Mouse (Mus musculus) central nervous system, embryonic 11.5 days (tissue): Measurements from ENCODE around the gene Cmc1. TPM values are rescaled to one million over a fixed set of nuclear protein-coding genes. Genes with fewer than 3 reads are reported as not detected.

ENCODE experiments used
- polyA plus RNA-seq: library from polyadenylated mRNA; depleted of rRNA; stranded (reverse); fragments of >200 nt; gene quantifications from 2 replicates; pipeline ENCODE4 v1.2.3, GENCODE M21; 2012; rRNA removed

Gene Cmc1
- polyA plus RNA-seq, result 13.0 and 16.9 TPM in 2 replicates

DNA sequence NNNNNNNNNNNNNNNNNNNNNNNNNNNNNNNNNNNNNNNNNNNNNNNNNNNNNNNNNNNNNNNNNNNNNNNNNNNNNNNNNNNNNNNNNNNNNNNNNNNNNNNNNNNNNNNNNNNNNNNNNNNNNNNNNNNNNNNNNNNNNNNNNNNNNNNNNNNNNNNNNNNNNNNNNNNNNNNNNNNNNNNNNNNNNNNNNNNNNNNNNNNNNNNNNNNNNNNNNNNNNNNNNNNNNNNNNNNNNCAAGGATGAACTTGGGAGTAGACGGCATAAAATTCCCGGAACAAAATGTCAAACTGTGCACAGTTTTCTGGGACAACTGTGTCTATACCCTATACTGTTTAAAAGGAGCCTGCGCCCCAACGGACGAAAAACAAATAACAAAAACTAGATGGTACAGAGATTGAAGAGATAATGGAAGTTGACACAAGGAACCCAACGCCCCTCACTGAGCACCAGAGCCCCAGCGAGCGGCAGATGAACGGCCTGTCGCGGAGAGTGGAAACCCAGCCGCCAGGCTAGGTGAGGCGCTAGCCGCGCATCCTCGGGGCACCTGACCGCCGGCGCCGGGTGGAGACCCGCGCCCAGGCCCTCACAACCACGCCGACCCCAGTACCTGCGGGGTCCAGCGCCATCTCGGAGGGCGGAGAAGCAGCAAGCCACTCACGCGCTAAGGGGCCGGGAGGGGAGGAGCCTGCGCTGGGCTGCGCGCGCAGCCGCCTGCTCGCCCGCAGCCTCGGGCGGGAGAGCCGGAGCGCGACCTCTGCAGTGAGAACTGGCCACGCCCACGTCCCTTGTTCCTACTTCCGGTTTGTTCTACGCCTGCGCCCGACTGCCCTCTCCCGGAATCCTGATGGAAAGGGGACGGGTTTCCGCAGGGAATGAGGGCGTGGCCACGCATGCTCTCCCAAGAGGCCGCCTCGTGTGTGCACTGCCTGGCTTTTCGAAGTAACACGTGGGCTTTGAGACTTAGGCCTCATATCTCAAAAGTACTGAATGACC is at the start of gene Cmc1:
Gene Cmc1 (minus strand): TSS at position 771 of the 996 bp plus-strand sequence.

DNA sequence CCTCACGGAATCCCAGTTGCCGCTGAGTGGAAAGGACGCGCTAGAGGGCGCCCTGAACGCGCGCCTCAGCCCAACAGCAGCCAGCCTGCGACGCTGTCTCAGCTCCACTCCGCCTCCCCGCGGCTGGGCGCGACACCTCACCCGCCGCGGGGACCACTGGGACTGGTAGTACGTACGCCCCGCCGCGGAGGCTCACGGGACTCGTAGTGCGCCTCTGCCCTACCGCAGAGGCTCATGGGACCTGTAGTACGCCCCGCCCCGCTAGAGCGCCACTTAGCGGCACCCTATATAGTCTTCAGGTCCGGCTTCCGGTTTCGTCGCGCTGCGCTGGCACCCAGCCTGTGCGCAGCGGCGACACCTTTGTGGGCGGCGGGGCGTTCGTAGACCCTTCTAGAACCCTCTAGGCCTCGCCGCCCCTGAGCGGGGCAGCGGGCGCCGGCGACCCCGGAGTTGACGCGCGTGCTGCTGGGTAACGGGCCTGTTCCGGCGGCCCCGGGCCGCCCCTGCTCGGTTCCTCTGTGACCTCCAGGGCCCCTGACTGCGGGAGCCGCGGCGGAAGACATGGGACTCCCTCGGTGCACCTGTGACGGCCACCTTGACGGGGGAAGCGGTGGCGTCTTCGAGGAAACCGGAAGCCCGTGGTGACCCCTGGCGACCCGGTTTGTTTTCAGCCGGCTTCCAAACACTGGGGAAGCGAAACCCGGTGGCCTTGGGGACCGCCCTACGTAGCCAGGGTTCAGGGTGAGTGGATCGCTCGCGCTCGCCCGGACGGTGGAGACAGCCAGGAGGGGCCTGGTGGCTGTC is 109.6 kb downstream of the Cmc1 start, which contains the start of gene Azi2:
Gene Azi2 (plus strand): TSS at position 282 of the 804 bp plus-strand sequence.

Other genes starting within 250 kb of the Cmc1 start
- gene Azi2, start 109.7 kb downstream of the Cmc1 start, polyA plus RNA-seq, result 55.8 and 69.6 TPM in 2 replicates